Mouse (Mus musculus) limb, embryonic 14.5 days (tissue): ENCODE results near the gene Iqcf6. TPM values are rescaled to one million over a fixed set of nuclear protein-coding genes. Genes with fewer than 3 reads are reported as not detected.
"Not testable (repeated sequence)": the region's sequence is repeated elsewhere in the genome, so short reads cannot be mapped to it uniquely, and the experiment has no call there.

ENCODE experiments used
- ATAC-seq: fragments of 200-750 bp; cut with Nextera tagmentation; 2 replicates; pipeline ENCODE4 v1.8.0; 2017; ENCODE audit warnings: low read depth, moderate number of reproducible peaks, moderate TSS enrichment; ENCODE audit not compliant: low FRiP score
- DNase-seq: peaks from one replicate; pipeline ENCODE4 v3.0.0-alpha.2; 2015; ENCODE audit warnings: low spot score
- H3K27ac ChIP-seq: fragments of 300-500 bp; sonication (generic); replicated peaks from 2 replicates; pipeline ENCODE4 v1.5.1; 2014; ENCODE audit warnings: low read depth, mild to moderate bottlenecking, low read length, moderate library complexity, mixed read lengths
- H3K27me3 ChIP-seq: fragments of 300-500 bp; sonication (generic); 2 replicates; pipeline ENCODE4 v1.6.1; 2014; ENCODE audit warnings: low read length, mixed read lengths; ENCODE audit not compliant: control insufficient read depth, insufficient read depth
- H3K36me3 ChIP-seq: fragments of 300-500 bp; sonication (generic); 2 replicates; pipeline ENCODE4 v1.6.1; 2014; ENCODE audit warnings: mild to moderate bottlenecking, low read length, moderate library complexity, mixed read lengths; ENCODE audit not compliant: control insufficient read depth, insufficient read depth
- H3K4me1 ChIP-seq: fragments of 300-500 bp; sonication (generic); 2 replicates; pipeline ENCODE4 v1.6.1; 2014; ENCODE audit warnings: antibody characterized with exemption, low read length, mixed read lengths; ENCODE audit not compliant: control insufficient read depth, insufficient read depth
- H3K4me2 ChIP-seq: fragments of 300-500 bp; sonication (generic); replicated peaks from 2 replicates; pipeline ENCODE4 v1.6.1; 2014; ENCODE audit warnings: low read depth, mild to moderate bottlenecking, low read length, moderate library complexity; ENCODE audit not compliant: severe bottlenecking
- H3K4me3 ChIP-seq: fragments of 300-500 bp; sonication (generic); replicated peaks from 2 replicates; pipeline ENCODE4 v1.5.1; 2014; ENCODE audit warnings: low read length
- H3K9ac ChIP-seq: fragments of 300-500 bp; sonication (generic); 2 replicates; pipeline ENCODE4 v1.6.1; 2014; ENCODE audit warnings: mild to moderate bottlenecking, low read depth, low read length, moderate library complexity; ENCODE audit not compliant: severe bottlenecking
- H3K9me3 ChIP-seq: fragments of 300-500 bp; sonication (generic); 2 replicates; pipeline ENCODE4 v1.6.1; 2016; ENCODE audit warnings: low read length; ENCODE audit not compliant: control insufficient read depth
- POLR2A ChIP-seq: fragments of 200-500 bp; IDR thresholded peaks from 2 replicates; pipeline ENCODE4 v1.8.0; 2012; ENCODE audit warnings: inconsistent platforms, mild to moderate bottlenecking, moderate library complexity, borderline replicate concordance; ENCODE audit not compliant: insufficient read depth, insufficient read length; ENCODE audit errors: extremely low read depth
- WGBS: fragments of 180-500 bp; shearing (Covaris S2); extraction: QIAGEN DNeasy Blood & Tissue Kit; methylation state at CpG from one replicate; pipeline ENCODE4 v1.1.7; 2014; 5-methylcytosine and 5-hydroxymethylcytosine counted together
- polyA plus RNA-seq, 2 experiments: library from polyadenylated mRNA; depleted of rRNA in 1 of 2; stranded (reverse) in 1 of 2; unstranded in 1 of 2; fragments of >200 nt; fragmentation: Nextera tagmentation in 1 of 2; extraction: Ambion mirVana in 1 of 2; gene quantifications; 2 replicates each; pipeline versions ENCODE4 v1.2.1 to v1.2.3; 2012 to 2014

Gene Iqcf6
- polyA plus RNA-seq, 2 experiments, result not detected

DNA sequence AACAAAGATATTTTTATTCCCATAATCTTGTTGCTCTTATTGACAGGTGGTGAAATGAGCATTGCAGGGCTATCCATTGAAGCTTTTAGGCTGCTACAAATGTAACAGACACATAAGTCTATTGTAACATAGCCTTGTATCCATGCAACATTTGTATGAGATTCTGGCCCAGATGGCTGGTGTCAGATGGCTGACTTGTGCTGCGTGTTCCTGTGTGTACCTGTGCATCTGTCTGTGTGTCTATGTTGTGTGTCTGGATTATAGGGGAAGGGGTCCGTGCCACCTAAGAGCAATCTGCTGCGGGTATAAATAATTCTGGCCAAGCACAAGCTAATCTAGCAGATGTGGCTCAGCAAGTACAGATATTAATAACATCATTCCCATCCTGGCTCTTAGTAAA lies 8.9 kb upstream of the Iqcf6 start:
- WGBS, result 81% methylated on average over 3 of the region's 3 CpGs
- TF ChIP-seq POLR2A, result no peak
- H3K27me3 ChIP-seq, result no peaks in the 10 kb centered on the region

DNA sequence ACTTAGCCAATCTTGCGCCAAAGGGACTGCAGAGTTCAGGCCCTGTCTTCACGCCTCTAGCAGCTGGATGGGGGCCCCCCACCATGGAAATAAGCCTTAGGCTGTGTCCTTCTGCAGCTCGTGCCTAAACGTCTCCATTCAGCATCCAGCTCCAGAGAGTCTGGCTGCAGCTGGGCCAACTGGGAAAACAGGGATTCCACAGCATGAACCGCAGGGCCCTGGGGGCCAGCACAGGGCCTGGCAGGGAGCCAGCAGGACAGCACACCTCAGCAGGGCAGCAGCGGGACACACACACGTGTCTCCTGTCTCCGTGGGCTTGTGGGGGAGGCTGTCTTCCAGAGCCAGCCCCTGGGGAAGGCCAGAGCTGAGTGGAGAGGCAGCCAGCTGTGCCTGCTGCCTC lies 1.4 kb downstream of the Iqcf6 start:
- H3K4me2 ChIP-seq, H3K4me3 ChIP-seq, H3K27me3 ChIP-seq, H3K4me1 ChIP-seq, H3K27ac ChIP-seq, H3K9ac ChIP-seq, DNase-seq, H3K9me3 ChIP-seq, H3K36me3 ChIP-seq: not testable (repeated sequence)
- ATAC-seq, result peak; percentile 15; the same call in 1 of the 2 replicates
- WGBS, result 24% methylated on average over 8 of the region's 8 CpGs

More for the DNA sequence above, 8.9 kb upstream of the Iqcf6 start:
- no peak for DNase-seq
- no peak overlapping the region for H3K4me3 ChIP-seq
- no peak for ATAC-seq
- H3K36me3 ChIP-seq, result no peaks in the 10 kb centered on the region
- H3K4me2 ChIP-seq, result no peak overlapping the region
- peaks cover 3% of the 10 kb centered on the region; the same call in 1 of the 2 replicates for H3K9me3 ChIP-seq
- no peaks in the 10 kb centered on the region for H3K4me1 ChIP-seq
- H3K9ac ChIP-seq, result no peak overlapping the region
- H3K27ac ChIP-seq, result no peak overlapping the region

- no peak overlapping the region for H3K27ac ChIP-seq
- DNase-seq (no peak), ATAC-seq (no peak)
- no peaks in the 10 kb centered on the region for H3K36me3 ChIP-seq
- WGBS, result 73% methylated on average over 5 of the region's 5 CpGs
- H3K4me1 ChIP-seq, result no peaks in the 10 kb centered on the region
- H3K4me3 ChIP-seq, result no peak overlapping the region
- no peaks in the 10 kb centered on the region for H3K9me3 ChIP-seq
- no peak overlapping the region for H3K9ac ChIP-seq
- no peak overlapping the region for H3K4me2 ChIP-seq
- no peaks in the 10 kb centered on the region for H3K27me3 ChIP-seq
- no peak for TF ChIP-seq POLR2A
These were observed 5.8 kb downstream of the Iqcf6 start for GRCm38 (mm10) chr9:106632185-106632584.

- TF ChIP-seq POLR2A, result no peak
- H3K9ac ChIP-seq, result no peak overlapping the region
- no peaks in the 10 kb centered on the region for H3K27me3 ChIP-seq
- 92% methylated on average over 8 of the region's 8 CpGs for WGBS
- no peak overlapping the region for H3K4me3 ChIP-seq
- H3K27ac ChIP-seq, result no peak overlapping the region
- ATAC-seq, result no peak
- no peaks in the 10 kb centered on the region for H3K36me3 ChIP-seq
- H3K4me2 ChIP-seq, result no peak overlapping the region
- H3K4me1 ChIP-seq, result no peaks in the 10 kb centered on the region
- no peaks in the 10 kb centered on the region for H3K9me3 ChIP-seq
- no peak for DNase-seq
These were observed 11.8 kb downstream of the Iqcf6 start for GRCm38 (mm10) chr9:106638154-106638553.

DNA sequence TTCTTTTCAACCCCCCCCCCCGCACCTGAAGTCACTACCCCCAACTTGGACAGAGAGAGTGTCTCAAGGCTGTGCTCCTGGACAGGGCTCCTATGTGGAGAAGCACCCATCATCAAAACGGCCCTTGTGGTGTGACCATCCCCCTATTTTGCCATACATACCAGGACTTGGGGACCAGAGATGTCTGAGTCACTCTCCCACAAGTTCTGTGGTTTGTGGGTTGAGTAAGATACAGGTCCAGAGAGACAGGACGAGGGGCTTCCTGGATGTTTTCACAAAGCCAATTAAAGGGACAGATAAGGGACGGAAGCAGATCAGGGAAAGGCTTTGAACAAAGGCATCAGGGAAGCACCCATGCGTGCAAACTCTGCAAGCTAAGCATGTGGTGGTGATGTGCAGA lies 15.0 kb downstream of the Iqcf6 start:
- Histone ChIP-seq H3K4me1 (no peaks in the 10 kb centered on the region), H3K4me2 (no peak overlapping the region), H3K36me3 (no peaks in the 10 kb centered on the region), H3K27ac (no peak overlapping the region), H3K27me3 (no peaks in the 10 kb centered on the region), H3K9ac (no peak overlapping the region), H3K4me3 (no peak overlapping the region), H3K9me3 (no peaks in the 10 kb centered on the region)
- 62% methylated on average over 5 of the region's 5 CpGs for WGBS
- ATAC-seq, result no peak
- TF ChIP-seq POLR2A, result no peak
- DNase-seq, result no peak

DNA sequence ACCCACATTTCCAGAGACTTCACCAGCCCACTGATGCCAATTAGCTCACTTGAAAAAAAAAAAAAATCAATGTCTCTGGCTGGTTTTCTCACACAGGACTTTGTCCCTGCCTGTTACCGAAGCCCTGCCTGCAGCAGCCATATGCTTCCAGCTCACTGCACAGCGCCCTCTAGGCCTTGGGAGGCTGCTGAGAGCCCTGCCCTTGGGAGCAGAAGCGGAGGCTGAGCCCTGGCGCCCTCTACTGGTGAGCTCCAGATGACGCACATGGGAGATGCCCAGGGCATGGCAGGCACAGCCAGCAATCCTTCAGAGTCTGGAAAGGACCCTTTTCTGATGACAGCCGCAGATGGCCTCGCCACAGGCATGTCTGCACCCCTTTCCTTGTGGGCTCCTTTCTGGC lies 16.7 kb downstream of the Iqcf6 start:
- no peak for ATAC-seq

More for the DNA sequence above, 16.7 kb downstream of the Iqcf6 start:
- Histone ChIP-seq H3K27me3 (no peaks in the 10 kb centered on the region), H3K4me1 (no peaks in the 10 kb centered on the region), H3K4me3 (no peak overlapping the region), H3K27ac (no peak overlapping the region), H3K36me3 (no peaks in the 10 kb centered on the region), H3K9ac (no peak overlapping the region), H3K4me2 (no peak overlapping the region), H3K9me3 (no peaks in the 10 kb centered on the region)
- no peak for TF ChIP-seq POLR2A
- peak; percentile 25 for DNase-seq
- 31% methylated on average over 7 of the region's 7 CpGs for WGBS
